Mouse (Mus musculus): ENCODE results near the gene Cds2. TPM values are rescaled to one million over a fixed set of nuclear protein-coding genes. Genes with fewer than 3 reads are reported as not detected.

Cds2 gene
- polyA plus RNA-seq, 1 experiment = 47.3 TPM

- no peaks in the 10 kb centered on the region for H3K27me3 ChIP-seq (replicated peaks; ENCODE audit: control insufficient read depth, insufficient read depth, low read length)
- DNase-seq = no peak
- TF ChIP-seq POLR2A (IDR thresholded peaks at IDR 0.05; ENCODE audit: low read depth, low read length) (no peak), CTCF (conservative IDR thresholded peaks at IDR 0.05; ENCODE audit: insufficient read depth, insufficient read length, low read depth, low read length) (no peak)
- WGBS = 93% methylated on average over 4 of the region's 4 CpGs
- H3K36me3 ChIP-seq (ENCODE audit: control insufficient read depth, insufficient read depth, low read length) = peaks cover under 1% of the 10 kb centered on the region; the same call in 1 of the 2 replicates
- H3K4me1 ChIP-seq (ENCODE audit: control insufficient read depth, insufficient read depth, low read length) = no peaks in the 10 kb centered on the region
- no peak overlapping the region for H3K27ac ChIP-seq (ENCODE audit: insufficient read depth, low read depth, low read length)
- H3K4me3 ChIP-seq (ENCODE audit: insufficient read depth, low read depth, low read length) = no peak overlapping the region
Observed at GRCm38 (mm10) chr2:132301436-132301835, 38.5 kb downstream of the Cds2 start.

GRCm38 (mm10) chr2:132305165-132305564, 42.2 kb downstream of the Cds2 start:
- no peak for TF ChIP-seq CTCF (conservative IDR thresholded peaks at IDR 0.05; ENCODE audit: insufficient read depth, insufficient read length, low read depth, low read length)
- TF ChIP-seq POLR2A (IDR thresholded peaks at IDR 0.05; ENCODE audit: low read depth, low read length) = no peak
- WGBS = 91% methylated on average over 7 of the region's 7 CpGs
- Histone ChIP-seq H3K27me3 (replicated peaks; ENCODE audit: control insufficient read depth, insufficient read depth, low read length) (no peaks in the 10 kb centered on the region), H3K27ac (ENCODE audit: insufficient read depth, low read depth, low read length) (no peak overlapping the region), H3K36me3 (ENCODE audit: control insufficient read depth, insufficient read depth, low read length) (peaks cover 1% of the 10 kb centered on the region; the same call in 1 of the 2 replicates), H3K4me3 (ENCODE audit: insufficient read depth, low read depth, low read length) (no peak overlapping the region), H3K4me1 (ENCODE audit: control insufficient read depth, insufficient read depth, low read length) (no peaks in the 10 kb centered on the region)
- DNase-seq = no peak

- WGBS = 58% methylated on average over 4 of the region's 4 CpGs
- Histone ChIP-seq H3K27ac (ENCODE audit: insufficient read depth, low read depth, low read length) (no peak overlapping the region), H3K4me1 (ENCODE audit: control insufficient read depth, insufficient read depth, low read length) (no peaks in the 10 kb centered on the region), H3K4me3 (ENCODE audit: insufficient read depth, low read depth, low read length) (no peak overlapping the region), H3K27me3 (replicated peaks; ENCODE audit: control insufficient read depth, insufficient read depth, low read length) (no peaks in the 10 kb centered on the region), H3K36me3 (ENCODE audit: control insufficient read depth, insufficient read depth, low read length) (peaks cover 1% of the 10 kb centered on the region; the same call in 1 of the 2 replicates)
- TF ChIP-seq CTCF (conservative IDR thresholded peaks at IDR 0.05; ENCODE audit: insufficient read depth, insufficient read length, low read depth, low read length) (peak; percentile 55), POLR2A (IDR thresholded peaks at IDR 0.05; ENCODE audit: low read depth, low read length) (no peak)
- DNase-seq = no peak
Observed at GRCm38 (mm10) chr2:132305988-132306387, 43.0 kb downstream of the Cds2 start.

- peaks cover 1% of the 10 kb centered on the region; the same call in 1 of the 2 replicates for H3K36me3 ChIP-seq (ENCODE audit: control insufficient read depth, insufficient read depth, low read length)
- no peak for TF ChIP-seq POLR2A (IDR thresholded peaks at IDR 0.05; ENCODE audit: low read depth, low read length)
- no peak for TF ChIP-seq CTCF (conservative IDR thresholded peaks at IDR 0.05; ENCODE audit: insufficient read depth, insufficient read length, low read depth, low read length)
- no peak overlapping the region for H3K27ac ChIP-seq (ENCODE audit: insufficient read depth, low read depth, low read length)
- H3K4me1 ChIP-seq (ENCODE audit: control insufficient read depth, insufficient read depth, low read length) = no peaks in the 10 kb centered on the region
- DNase-seq = no peak
- no peaks in the 10 kb centered on the region for H3K27me3 ChIP-seq (replicated peaks; ENCODE audit: control insufficient read depth, insufficient read depth, low read length)
- 90% methylated on average over 11 of the region's 11 CpGs for WGBS
- H3K4me3 ChIP-seq (ENCODE audit: insufficient read depth, low read depth, low read length) = no peak overlapping the region
Observed at GRCm38 (mm10) chr2:132307213-132307843, 44.4 kb downstream of the Cds2 start.

- DNase-seq = no peak
- no peak overlapping the region for H3K27ac ChIP-seq (ENCODE audit: insufficient read depth, low read depth, low read length)
- H3K4me1 ChIP-seq (ENCODE audit: control insufficient read depth, insufficient read depth, low read length) = no peaks in the 10 kb centered on the region
- peaks cover 1% of the 10 kb centered on the region; the same call in 1 of the 2 replicates for H3K36me3 ChIP-seq (ENCODE audit: control insufficient read depth, insufficient read depth, low read length)
- H3K4me3 ChIP-seq (ENCODE audit: insufficient read depth, low read depth, low read length) = no peak overlapping the region
- TF ChIP-seq POLR2A (IDR thresholded peaks at IDR 0.05; ENCODE audit: low read depth, low read length) (no peak), CTCF (conservative IDR thresholded peaks at IDR 0.05; ENCODE audit: insufficient read depth, insufficient read length, low read depth, low read length) (no peak)
- no peaks in the 10 kb centered on the region for H3K27me3 ChIP-seq (replicated peaks; ENCODE audit: control insufficient read depth, insufficient read depth, low read length)
- WGBS = 96% methylated on average over 6 of the region's 6 CpGs
Observed at GRCm38 (mm10) chr2:132308829-132309228, 45.9 kb downstream of the Cds2 start.

GRCm38 (mm10) chr2:132309398-132309930, 46.5 kb downstream of the Cds2 start:
- no peak for DNase-seq
- WGBS = 94% methylated on average over 6 of the region's 6 CpGs
- Histone ChIP-seq H3K4me1 (ENCODE audit: control insufficient read depth, insufficient read depth, low read length) (no peaks in the 10 kb centered on the region), H3K4me3 (ENCODE audit: insufficient read depth, low read depth, low read length) (no peak overlapping the region), H3K36me3 (ENCODE audit: control insufficient read depth, insufficient read depth, low read length) (peaks cover 1% of the 10 kb centered on the region; the same call in 1 of the 2 replicates), H3K27ac (ENCODE audit: insufficient read depth, low read depth, low read length) (no peak overlapping the region), H3K27me3 (replicated peaks; ENCODE audit: control insufficient read depth, insufficient read depth, low read length) (no peaks in the 10 kb centered on the region)
- no peak for TF ChIP-seq CTCF (conservative IDR thresholded peaks at IDR 0.05; ENCODE audit: insufficient read depth, insufficient read length, low read depth, low read length)
- TF ChIP-seq POLR2A (IDR thresholded peaks at IDR 0.05; ENCODE audit: low read depth, low read length) = no peak

GRCm38 (mm10) chr2:132312616-132313015, 49.7 kb downstream of the Cds2 start:
- TF ChIP-seq POLR2A (IDR thresholded peaks at IDR 0.05; ENCODE audit: low read depth, low read length) (no peak), CTCF (conservative IDR thresholded peaks at IDR 0.05; ENCODE audit: insufficient read depth, insufficient read length, low read depth, low read length) (no peak)
- Histone ChIP-seq H3K27ac (ENCODE audit: insufficient read depth, low read depth, low read length) (no peak overlapping the region), H3K27me3 (replicated peaks; ENCODE audit: control insufficient read depth, insufficient read depth, low read length) (no peaks in the 10 kb centered on the region), H3K4me3 (ENCODE audit: insufficient read depth, low read depth, low read length) (no peak overlapping the region), H3K36me3 (ENCODE audit: control insufficient read depth, insufficient read depth, low read length) (no peaks in the 10 kb centered on the region), H3K4me1 (ENCODE audit: control insufficient read depth, insufficient read depth, low read length) (no peaks in the 10 kb centered on the region)
- no peak for DNase-seq
- 80% methylated on average over 5 of the region's 5 CpGs for WGBS
